Mouse (Mus musculus) embryonic facial prominence, embryonic 10.5 days (tissue): Measurements from ENCODE around the gene Cpsf3. TPM values are rescaled to one million over a fixed set of nuclear protein-coding genes. Genes with fewer than 3 reads are reported as not detected.

Source experiments
- DNase-seq: peaks from one replicate; pipeline ENCODE4 v3.0.0-alpha.2; 2017; ENCODE audit warnings: low spot score
- H3K27ac ChIP-seq: fragments of 300-500 bp; sonication (generic); replicated peaks from 2 replicates; pipeline ENCODE4 v1.5.1; 2016; ENCODE audit warnings: mild to moderate bottlenecking
- H3K27me3 ChIP-seq: fragments of 300-500 bp; sonication (generic); replicated peaks from 2 replicates; pipeline ENCODE4 v1.6.1; 2016; ENCODE audit warnings: low read depth, mild to moderate bottlenecking; ENCODE audit not compliant: poor library complexity, severe bottlenecking
- H3K36me3 ChIP-seq: fragments of 300-500 bp; sonication (generic); replicated peaks from 2 replicates; pipeline ENCODE4 v1.6.1; 2016; ENCODE audit warnings: mild to moderate bottlenecking, moderate library complexity
- H3K4me1 ChIP-seq: fragments of 300-500 bp; sonication (generic); 2 replicates; pipeline ENCODE4 v1.6.1; 2016
- H3K4me3 ChIP-seq: fragments of 300-500 bp; sonication (generic); 2 replicates; pipeline ENCODE4 v1.5.1; 2016; ENCODE audit warnings: mild to moderate bottlenecking, moderate library complexity
- H3K9me3 ChIP-seq: fragments of 300-500 bp; sonication (generic); 2 replicates; pipeline ENCODE4 v1.6.1; 2016; ENCODE audit warnings: mild to moderate bottlenecking
- WGBS: fragments of 180-500 bp; shearing (Covaris S2); methylation state at CpG from one replicate; pipeline ENCODE4 v1.1.7; 2016; 5-methylcytosine and 5-hydroxymethylcytosine counted together
- polyA plus RNA-seq: library from polyadenylated mRNA; unstranded; fragments of >200 nt; fragmentation: Nextera tagmentation; extraction: Ambion mirVana; gene quantifications from 2 replicates; pipeline ENCODE4 v1.2.1, GENCODE M21; 2016

Cpsf3 gene
- 130 and 142 TPM in 2 replicates for polyA plus RNA-seq

- WGBS = 50% methylated on average over 11 of the region's 11 CpGs
- no peak for DNase-seq
- Histone ChIP-seq H3K27me3 (no peaks in the 10 kb centered on the region), H3K27ac (peak within 1 kb of the TSS; percentile 92), H3K4me3 (peak within 1 kb of the TSS; percentile 87), H3K36me3 (peaks cover 15% of the 10 kb centered on the region), H3K9me3 (no peaks in the 10 kb centered on the region), H3K4me1 (peaks cover 19% of the 10 kb centered on the region)
Measured at GRCm38 (mm10) chr12:21284761-21285441, at the start of gene Cpsf3. Cpsf3 (plus strand) TSS chr12:21285391.

GRCm38 (mm10) chr12:21241965-21242364 is 43.2 kb upstream of the Cpsf3 start:
- DNase-seq = no peak
- Histone ChIP-seq H3K9me3 (no peaks in the 10 kb centered on the region), H3K27ac (no peak overlapping the region), H3K4me1 (no peaks in the 10 kb centered on the region), H3K27me3 (no peaks in the 10 kb centered on the region), H3K4me3 (no peak overlapping the region), H3K36me3 (peaks cover 91% of the 10 kb centered on the region)
- WGBS = 83% methylated on average over 3 of the region's 3 CpGs

- no peak for DNase-seq
- peaks cover 90% of the 10 kb centered on the region for H3K36me3 ChIP-seq
- H3K27me3 ChIP-seq = no peaks in the 10 kb centered on the region
- WGBS = 94% methylated on average over 11 of the region's 11 CpGs
- H3K4me3 ChIP-seq = no peak overlapping the region
- no peaks in the 10 kb centered on the region for H3K4me1 ChIP-seq
- H3K9me3 ChIP-seq = no peaks in the 10 kb centered on the region
- H3K27ac ChIP-seq = no peak overlapping the region
Measured at GRCm38 (mm10) chr12:21244375-21244960, 40.7 kb upstream of the Cpsf3 start.

GRCm38 (mm10) chr12:21247711-21248392 is 37.3 kb upstream of the Cpsf3 start:
- Histone ChIP-seq H3K36me3 (peaks cover 99% of the 10 kb centered on the region), H3K9me3 (no peaks in the 10 kb centered on the region), H3K4me3 (no peak overlapping the region), H3K27me3 (no peaks in the 10 kb centered on the region), H3K27ac (no peak overlapping the region), H3K4me1 (no peaks in the 10 kb centered on the region)
- no peak for DNase-seq
- WGBS = 80% methylated on average over 7 of the region's 7 CpGs

- Histone ChIP-seq H3K4me1 (no peaks in the 10 kb centered on the region), H3K36me3 (peaks cover 100% of the 10 kb centered on the region), H3K4me3 (no peak overlapping the region), H3K9me3 (no peaks in the 10 kb centered on the region), H3K27ac (no peak overlapping the region), H3K27me3 (no peaks in the 10 kb centered on the region)
- DNase-seq = no peak
- 90% methylated on average over 6 of the region's 6 CpGs for WGBS
Measured at GRCm38 (mm10) chr12:21260494-21261256, 24.5 kb upstream of the Cpsf3 start.

- no peaks in the 10 kb centered on the region for H3K4me1 ChIP-seq
- H3K27ac ChIP-seq = no peak overlapping the region
- no peaks in the 10 kb centered on the region for H3K27me3 ChIP-seq
- DNase-seq = no peak
- H3K36me3 ChIP-seq = peaks cover 100% of the 10 kb centered on the region
- H3K9me3 ChIP-seq = no peaks in the 10 kb centered on the region
- no peak overlapping the region for H3K4me3 ChIP-seq
- 80% methylated on average over 4 of the region's 4 CpGs for WGBS
Measured at GRCm38 (mm10) chr12:21261521-21261920, 23.7 kb upstream of the Cpsf3 start.

GRCm38 (mm10) chr12:21263256-21263655 is 21.9 kb upstream of the Cpsf3 start:
- no peaks in the 10 kb centered on the region for H3K4me1 ChIP-seq
- WGBS = 96% methylated on average over 5 of the region's 5 CpGs
- no peaks in the 10 kb centered on the region for H3K27me3 ChIP-seq
- H3K27ac ChIP-seq = no peak overlapping the region
- H3K4me3 ChIP-seq = no peak overlapping the region
- peaks cover 99% of the 10 kb centered on the region for H3K36me3 ChIP-seq
- DNase-seq = no peak
- H3K9me3 ChIP-seq = no peaks in the 10 kb centered on the region

- Histone ChIP-seq H3K9me3 (no peaks in the 10 kb centered on the region), H3K27me3 (no peaks in the 10 kb centered on the region), H3K4me3 (no peak overlapping the region), H3K36me3 (peaks cover 99% of the 10 kb centered on the region), H3K27ac (no peak overlapping the region), H3K4me1 (no peaks in the 10 kb centered on the region)
- 78% methylated on average over 5 of the region's 5 CpGs for WGBS
- no peak for DNase-seq
Measured at GRCm38 (mm10) chr12:21264241-21264640, 20.9 kb upstream of the Cpsf3 start.

GRCm38 (mm10) chr12:21264970-21265369 is 20.2 kb upstream of the Cpsf3 start:
- H3K4me1 ChIP-seq = no peaks in the 10 kb centered on the region
- WGBS = 89% methylated on average over 3 of the region's 3 CpGs
- H3K9me3 ChIP-seq = no peaks in the 10 kb centered on the region
- DNase-seq = no peak
- no peak overlapping the region for H3K27ac ChIP-seq
- H3K27me3 ChIP-seq = no peaks in the 10 kb centered on the region
- H3K36me3 ChIP-seq = peaks cover 99% of the 10 kb centered on the region
- H3K4me3 ChIP-seq = no peak overlapping the region

GRCm38 (mm10) chr12:21265501-21265900 is 19.7 kb upstream of the Cpsf3 start:
- Histone ChIP-seq H3K27ac (no peak overlapping the region), H3K4me3 (no peak overlapping the region), H3K36me3 (peaks cover 99% of the 10 kb centered on the region), H3K9me3 (no peaks in the 10 kb centered on the region), H3K27me3 (no peaks in the 10 kb centered on the region), H3K4me1 (no peaks in the 10 kb centered on the region)
- DNase-seq = no peak
- 94% methylated on average over 4 of the region's 4 CpGs for WGBS

- Histone ChIP-seq H3K27ac (no peak overlapping the region), H3K9me3 (no peaks in the 10 kb centered on the region), H3K36me3 (peaks cover 99% of the 10 kb centered on the region), H3K27me3 (no peaks in the 10 kb centered on the region), H3K4me3 (no peak overlapping the region), H3K4me1 (no peaks in the 10 kb centered on the region)
- DNase-seq = peak; percentile 65
- WGBS = 80% methylated on average over 14 of the region's 14 CpGs
Measured at GRCm38 (mm10) chr12:21265946-21266783, 19.0 kb upstream of the Cpsf3 start.

GRCm38 (mm10) chr12:21266784-21267098 is 18.4 kb upstream of the Cpsf3 start:
- H3K9me3 ChIP-seq = no peaks in the 10 kb centered on the region
- no peaks in the 10 kb centered on the region for H3K4me1 ChIP-seq
- H3K4me3 ChIP-seq = no peak overlapping the region
- peaks cover 99% of the 10 kb centered on the region for H3K36me3 ChIP-seq
- WGBS = 75% methylated on average over 2 of the region's 2 CpGs
- no peak overlapping the region for H3K27ac ChIP-seq
- H3K27me3 ChIP-seq = no peaks in the 10 kb centered on the region
- no peak for DNase-seq
